Mouse (Mus musculus): ENCODE measurements around the gene Nectin2. TPM values are rescaled to one million over a fixed set of nuclear protein-coding genes. Genes with fewer than 3 reads are reported as not detected.
"Not testable (repeated sequence)": the region's sequence is repeated elsewhere in the genome, so short reads cannot be mapped to it uniquely, and the experiment has no call there.

Nectin2 gene
- 36.0 and 38.3 TPM in 2 replicates for polyA plus RNA-seq (2012; ENCODE audit: insufficient read depth, insufficient read length, missing spikeins)

DNA sequence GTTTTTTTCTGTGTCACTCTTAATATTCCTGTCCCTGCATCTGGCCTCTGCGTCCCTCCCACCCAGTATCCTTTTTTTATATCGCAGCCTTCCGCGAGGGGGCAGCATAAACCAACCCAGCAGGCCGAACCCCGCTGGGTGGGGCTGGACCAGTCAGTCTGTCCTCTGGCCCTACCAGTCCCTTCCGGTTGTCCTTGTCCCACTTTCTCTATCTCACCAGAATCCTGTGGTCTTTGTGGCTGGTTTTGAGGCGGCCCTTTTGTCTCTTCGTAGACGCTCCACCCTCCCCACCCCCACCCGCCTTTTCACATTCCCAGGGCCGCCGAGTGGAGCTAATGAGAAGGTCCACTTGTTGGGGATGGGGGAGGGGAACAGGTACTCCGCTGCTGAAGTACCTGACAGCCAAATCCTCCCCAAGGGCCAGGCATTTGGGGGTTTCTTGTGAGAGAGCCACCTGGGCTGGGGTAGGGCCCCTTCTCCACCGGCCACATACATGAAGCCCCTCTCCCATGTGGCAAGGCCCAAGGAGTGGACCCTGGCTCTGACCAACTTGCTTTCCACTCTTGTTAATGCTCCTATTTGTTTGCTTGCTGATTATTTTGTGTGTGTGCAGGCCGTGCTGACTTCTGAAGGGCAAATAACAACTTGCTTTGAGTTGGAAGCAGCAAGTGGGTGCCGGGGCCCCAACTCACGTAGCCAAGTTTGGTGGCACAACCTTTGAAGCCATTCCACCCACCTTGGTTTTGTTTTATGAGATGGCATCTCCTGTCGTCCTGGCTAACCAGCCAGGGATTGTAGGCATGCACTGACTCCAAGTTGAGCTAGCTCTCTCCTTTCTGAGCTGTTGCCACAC, at the start of gene Nectin2:
Gene Nectin2 (minus strand): TSS at position 267 of the 853 bp plus-strand sequence.
- H3K27ac ChIP-seq (replicated peaks; ENCODE audit: low read depth, low read length): peak within 1 kb of the TSS; percentile 95
- H3K4me3 ChIP-seq (ENCODE audit: insufficient read depth, low read depth, low read length): peak within 1 kb of the TSS; percentile 89
- peaks cover 32% of the 10 kb centered on the region for H3K4me1 ChIP-seq (ENCODE audit: control insufficient read depth, insufficient read depth, insufficient read length, low read length)

DNA sequence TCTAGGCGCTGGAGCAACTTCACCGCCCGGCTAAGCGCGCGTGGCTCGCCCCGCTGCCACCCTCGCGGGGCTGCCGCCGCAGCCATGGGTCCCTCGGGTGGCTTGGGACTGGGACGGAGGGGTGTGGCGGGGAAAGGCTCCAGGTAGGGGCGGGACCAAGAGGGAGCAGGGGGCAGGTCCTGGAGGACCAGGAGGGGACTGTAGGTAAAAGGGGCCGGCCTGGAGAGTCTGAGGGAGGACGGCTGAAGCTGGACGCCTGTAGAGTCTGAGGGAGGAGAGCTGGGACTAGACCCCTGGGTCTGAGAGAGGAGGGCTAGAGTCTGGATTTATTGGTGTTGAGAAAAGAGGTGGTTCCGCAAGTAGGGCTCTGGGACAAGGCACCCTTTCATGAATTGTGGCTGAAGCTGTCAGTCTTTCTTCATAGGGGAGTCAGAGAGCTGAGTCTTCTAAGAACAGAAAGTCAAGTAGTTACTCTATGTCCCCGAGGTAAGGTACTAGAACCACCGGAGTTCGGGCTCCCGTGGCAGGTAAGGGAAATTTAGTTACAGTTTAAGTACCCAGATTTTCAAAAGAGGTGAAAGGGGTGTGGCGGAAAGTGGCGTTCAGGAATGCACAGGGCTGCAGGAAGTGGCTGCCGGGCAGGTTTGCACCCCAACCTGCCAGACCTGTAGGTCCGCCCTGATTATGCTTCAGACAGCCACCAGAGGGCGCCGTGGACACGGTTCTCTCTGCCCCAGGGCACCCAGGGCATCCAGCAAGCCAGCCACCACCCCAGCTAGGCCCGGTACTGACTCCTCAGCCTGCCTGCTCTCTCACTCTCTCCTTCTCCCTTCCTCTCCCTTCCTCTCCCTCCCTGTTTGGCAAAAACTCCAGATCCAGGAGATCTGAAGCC, 46.7 kb upstream of the Nectin2 start, which contains the start of gene Cblc:
Gene Cblc (minus strand): TSS at position 113 of the 892 bp plus-strand sequence.
- peak within 1 kb of the TSS; percentile 19; the same call in 1 of the 2 replicates for H3K4me3 ChIP-seq (ENCODE audit: insufficient read depth, low read depth, low read length)
- no peak within 1 kb of the TSS for H3K27ac ChIP-seq (replicated peaks; ENCODE audit: low read depth, low read length)

DNA sequence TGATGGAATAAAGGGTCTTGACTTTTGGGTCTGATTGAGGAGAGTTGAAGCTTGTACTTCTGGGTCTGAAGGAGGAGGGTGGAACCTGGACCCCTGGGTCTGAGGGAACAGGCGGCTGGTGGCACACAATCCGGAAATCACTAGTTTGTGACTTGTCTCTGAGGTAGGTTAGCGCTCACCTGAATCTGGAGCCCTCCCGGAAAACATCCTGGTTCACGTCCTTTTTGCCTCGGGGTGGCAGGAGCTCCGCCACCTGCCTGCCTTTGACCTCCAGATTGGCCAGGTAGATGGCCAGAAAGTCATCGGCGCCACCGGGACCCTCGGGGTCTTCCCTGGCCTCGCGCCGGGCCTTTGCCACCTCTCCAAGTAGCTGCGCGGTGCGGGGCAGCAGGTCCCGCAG, 46.0 kb upstream of the Nectin2 start:
- Histone ChIP-seq H3K27ac (replicated peaks; ENCODE audit: low read depth, low read length) (no peak overlapping the region), H3K4me3 (ENCODE audit: insufficient read depth, low read depth, low read length) (no peak overlapping the region), H3K4me1 (ENCODE audit: control insufficient read depth, insufficient read depth, insufficient read length, low read length) (no peaks in the 10 kb centered on the region)

More for the DNA sequence above, 46.7 kb upstream of the Nectin2 start, which contains the start of gene Cblc:
- H3K4me1 ChIP-seq (ENCODE audit: control insufficient read depth, insufficient read depth, insufficient read length, low read length): no peaks in the 10 kb centered on the region

DNA sequence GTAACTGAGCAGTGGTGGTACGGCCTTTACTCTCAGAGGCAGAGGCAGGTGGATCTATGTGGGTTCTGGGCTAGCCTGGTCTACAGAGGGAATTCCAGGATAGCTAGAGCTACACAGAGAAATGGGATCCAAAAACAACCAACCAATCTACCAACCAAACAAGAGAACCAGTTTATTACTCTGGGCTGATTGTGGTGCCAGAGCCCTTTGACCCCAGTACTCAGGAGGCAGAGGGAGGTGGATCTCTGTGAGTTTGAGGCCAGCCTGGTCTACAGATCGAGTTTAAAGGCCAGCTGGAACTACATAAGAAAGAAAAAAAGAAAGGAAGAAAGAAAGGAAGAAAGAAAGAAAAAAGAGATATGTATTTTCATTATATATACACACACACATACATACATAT, 45.0 kb upstream of the Nectin2 start:
- H3K4me3 ChIP-seq (ENCODE audit: insufficient read depth, low read depth, low read length): no peak overlapping the region
- no peak overlapping the region for H3K27ac ChIP-seq (replicated peaks; ENCODE audit: low read depth, low read length)
- no peaks in the 10 kb centered on the region for H3K4me1 ChIP-seq (ENCODE audit: control insufficient read depth, insufficient read depth, insufficient read length, low read length)

DNA sequence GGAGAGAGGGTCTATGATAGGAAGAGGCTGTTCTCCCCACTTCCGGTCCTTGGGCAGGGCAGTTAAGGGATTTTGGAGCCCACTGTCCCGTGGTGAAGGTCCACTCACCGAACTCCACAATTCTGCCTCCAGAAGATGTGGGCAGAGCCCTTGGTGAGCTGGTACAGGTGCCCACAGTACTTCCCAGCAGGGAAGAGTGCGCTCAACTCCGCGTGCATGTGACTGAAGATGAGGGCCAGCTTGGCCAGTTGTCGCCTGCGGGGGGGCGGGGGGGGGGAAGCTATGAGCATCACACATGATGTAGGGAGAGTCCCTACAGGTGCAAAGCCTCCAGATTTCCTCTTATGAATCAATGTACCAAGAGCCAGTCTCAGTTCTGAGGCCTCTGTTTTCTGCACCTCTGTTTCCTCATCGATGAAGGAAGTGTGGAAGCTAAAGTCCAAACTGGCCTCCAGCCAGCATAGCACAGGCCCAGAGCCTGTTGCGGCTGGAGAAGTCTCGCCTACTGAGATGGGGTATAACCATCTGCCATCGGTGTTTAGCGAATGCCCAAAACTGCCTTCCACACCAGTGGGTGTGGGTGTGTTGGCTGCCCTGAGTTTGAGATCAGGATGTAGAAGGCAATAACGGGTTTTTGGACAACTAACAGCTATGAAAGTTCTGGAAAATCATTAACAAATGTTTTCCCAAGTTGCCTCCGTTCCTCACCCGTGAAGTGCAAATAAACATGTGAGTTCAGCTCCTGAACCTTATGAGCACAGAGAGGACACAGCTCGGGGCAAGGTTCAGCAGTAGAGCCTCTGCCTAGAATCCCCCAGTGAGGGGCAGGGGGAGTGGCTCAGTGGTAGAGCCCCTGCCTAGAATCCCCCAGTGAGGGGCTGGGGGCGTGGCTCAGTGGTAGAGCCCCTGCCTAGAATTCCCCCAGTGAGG, 42.7 kb upstream of the Nectin2 start:
- H3K27ac ChIP-seq (replicated peaks; ENCODE audit: low read depth, low read length): no peak overlapping the region
- H3K4me1 ChIP-seq (ENCODE audit: control insufficient read depth, insufficient read depth, insufficient read length, low read length): no peaks in the 10 kb centered on the region
- no peak overlapping the region for H3K4me3 ChIP-seq (ENCODE audit: insufficient read depth, low read depth, low read length)

DNA sequence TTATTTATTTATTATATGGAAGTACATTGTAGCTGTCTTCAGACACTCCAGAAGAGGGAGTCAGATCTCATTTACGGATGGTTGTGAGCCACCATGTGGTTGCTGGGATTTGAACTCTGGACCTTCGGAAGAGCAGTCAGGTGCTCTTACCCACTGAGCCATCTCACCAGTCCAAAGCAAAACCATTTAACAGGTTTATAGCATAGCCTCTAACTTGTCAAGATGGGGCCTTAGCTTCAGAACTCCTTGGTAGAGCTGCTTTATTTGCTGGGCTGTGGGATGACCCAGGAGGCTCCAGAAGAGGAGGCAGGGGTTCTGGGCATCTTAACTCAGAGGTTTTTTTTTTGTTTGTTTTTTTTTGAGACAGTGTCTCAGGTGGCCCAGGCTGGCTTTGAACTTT, 41.2 kb upstream of the Nectin2 start:
- not testable (repeated sequence) for H3K4me1 ChIP-seq (ENCODE audit: control insufficient read depth, insufficient read depth, insufficient read length, low read length); H3K4me3 ChIP-seq (ENCODE audit: insufficient read depth, low read depth, low read length); H3K27ac ChIP-seq (replicated peaks; ENCODE audit: low read depth, low read length)

DNA sequence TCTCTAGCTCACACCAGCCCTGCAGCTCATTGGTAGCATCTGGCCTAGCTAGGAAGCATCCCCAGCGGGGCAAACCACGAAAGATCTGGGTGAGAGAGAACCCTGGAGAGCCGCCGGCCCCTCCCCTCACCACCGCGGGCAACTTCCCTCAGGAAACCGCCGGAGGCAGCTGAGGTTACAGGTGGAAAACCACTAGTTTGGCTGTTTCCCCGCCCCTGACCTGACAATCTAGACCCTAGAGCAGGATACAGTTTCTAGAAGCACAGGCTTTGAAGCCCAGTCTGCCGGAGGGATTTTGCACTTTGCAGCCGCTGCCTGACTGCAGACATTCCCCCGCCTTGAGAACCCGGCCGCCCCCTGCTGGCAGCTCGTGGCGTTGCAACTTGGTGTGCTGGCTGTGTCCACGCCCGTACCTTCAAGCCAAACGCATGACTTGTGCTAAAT, 39.6 kb upstream of the Nectin2 start:
- Histone ChIP-seq H3K27ac (replicated peaks; ENCODE audit: low read depth, low read length) (no peak overlapping the region), H3K4me1 (ENCODE audit: control insufficient read depth, insufficient read depth, insufficient read length, low read length) (no peaks in the 10 kb centered on the region), H3K4me3 (ENCODE audit: insufficient read depth, low read depth, low read length) (peak overlapping the region; percentile 53)

DNA sequence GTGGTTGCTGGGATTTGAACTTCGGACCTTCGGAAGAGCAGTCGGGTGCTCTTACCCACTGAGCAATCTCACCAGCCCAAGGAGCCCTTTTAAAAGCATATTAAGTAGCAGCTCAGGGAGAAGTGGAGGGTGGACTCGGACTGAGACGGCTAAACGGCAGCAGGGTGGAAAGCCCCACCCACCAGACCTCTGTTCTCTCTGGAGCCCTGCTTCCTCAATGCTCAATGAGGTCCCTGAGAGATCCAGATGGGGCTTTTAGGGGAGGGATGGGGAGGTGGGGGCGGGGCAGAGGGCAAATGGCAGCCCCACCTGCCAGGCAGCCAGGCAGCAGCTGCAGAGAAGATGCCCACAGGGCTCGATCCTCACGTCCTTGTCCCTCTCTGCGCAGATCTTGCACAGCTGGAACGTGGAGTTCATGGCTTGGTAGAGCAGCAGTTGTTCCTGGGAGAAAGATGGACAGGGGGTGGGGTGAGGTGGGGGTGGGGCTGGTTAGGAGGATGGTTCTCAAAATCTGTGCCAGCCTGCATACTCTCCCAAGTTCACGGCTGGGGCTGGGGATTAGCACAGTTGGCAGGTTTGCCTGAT, 35.7 kb upstream of the Nectin2 start:
- no peak overlapping the region for H3K27ac ChIP-seq (replicated peaks; ENCODE audit: low read depth, low read length)
- H3K4me1 ChIP-seq (ENCODE audit: control insufficient read depth, insufficient read depth, insufficient read length, low read length): peaks cover 5% of the 10 kb centered on the region; the same call in 1 of the 2 replicates
- no peak overlapping the region for H3K4me3 ChIP-seq (ENCODE audit: insufficient read depth, low read depth, low read length)

DNA sequence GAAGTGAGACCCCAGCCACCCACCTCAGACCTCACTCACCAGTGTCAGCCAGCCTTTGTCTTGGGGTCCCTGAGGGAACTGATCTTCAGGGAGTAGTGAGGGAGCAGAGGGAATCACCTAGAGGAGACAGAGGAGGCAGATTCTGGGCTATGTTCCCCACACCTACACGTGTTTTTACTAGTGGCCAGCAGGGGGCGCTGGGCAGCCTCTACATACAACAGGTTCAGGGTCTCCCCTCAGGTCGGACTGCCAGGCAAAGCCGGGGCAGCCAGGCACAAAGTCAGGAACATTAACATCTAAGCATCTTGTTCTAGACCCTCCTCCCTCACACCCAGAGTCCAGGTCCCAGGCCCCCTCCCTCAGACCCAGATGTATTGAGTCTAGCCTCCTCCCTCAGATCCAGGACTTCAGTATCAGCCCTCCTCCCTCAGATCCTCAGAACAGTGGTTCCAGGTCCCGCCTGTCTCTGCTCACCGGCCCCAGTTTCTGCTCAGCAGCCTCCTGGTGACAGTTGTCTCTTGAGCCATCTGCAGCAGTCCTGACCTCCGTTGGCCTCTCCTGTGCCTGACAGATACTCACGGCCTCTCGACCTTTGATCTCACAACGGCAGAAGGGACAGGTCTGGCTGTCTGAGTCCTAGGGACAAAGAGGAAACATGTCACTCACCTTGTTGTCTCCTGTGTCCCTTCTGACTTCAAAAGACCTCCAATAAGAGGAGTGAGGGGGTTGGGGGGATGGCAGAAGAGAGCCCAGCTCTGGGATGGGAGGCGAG, 34.7 kb upstream of the Nectin2 start:
- Histone ChIP-seq H3K4me1 (ENCODE audit: control insufficient read depth, insufficient read depth, insufficient read length, low read length) (peaks cover 5% of the 10 kb centered on the region; the same call in 1 of the 2 replicates), H3K4me3 (ENCODE audit: insufficient read depth, low read depth, low read length) (no peak overlapping the region), H3K27ac (replicated peaks; ENCODE audit: low read depth, low read length) (no peak overlapping the region)

DNA sequence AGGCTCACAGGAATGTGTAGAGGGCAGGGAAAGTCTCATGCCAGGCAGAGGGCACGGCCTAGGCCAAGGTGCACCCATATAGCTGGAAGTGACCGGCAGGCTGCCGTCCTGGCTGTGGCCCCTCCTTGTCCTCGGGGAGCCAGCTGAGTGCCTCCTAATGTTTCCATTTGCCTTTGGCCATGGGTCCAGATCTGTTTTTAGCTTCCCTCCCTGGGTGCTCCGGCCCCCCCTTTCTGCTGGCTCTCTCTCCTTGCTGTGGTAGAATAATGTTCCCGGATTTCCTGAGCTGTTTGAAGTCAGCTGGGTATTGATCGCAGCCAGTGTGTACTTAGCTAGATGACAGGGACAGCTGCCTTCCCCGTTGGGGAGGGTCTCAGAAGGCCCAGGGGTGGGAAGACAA, 33.3 kb upstream of the Nectin2 start:
- no peak overlapping the region for H3K4me3 ChIP-seq (ENCODE audit: insufficient read depth, low read depth, low read length)
- peaks cover 5% of the 10 kb centered on the region; the same call in 1 of the 2 replicates for H3K4me1 ChIP-seq (ENCODE audit: control insufficient read depth, insufficient read depth, insufficient read length, low read length)
- H3K27ac ChIP-seq (replicated peaks; ENCODE audit: low read depth, low read length): peak overlapping the region; percentile 81

DNA sequence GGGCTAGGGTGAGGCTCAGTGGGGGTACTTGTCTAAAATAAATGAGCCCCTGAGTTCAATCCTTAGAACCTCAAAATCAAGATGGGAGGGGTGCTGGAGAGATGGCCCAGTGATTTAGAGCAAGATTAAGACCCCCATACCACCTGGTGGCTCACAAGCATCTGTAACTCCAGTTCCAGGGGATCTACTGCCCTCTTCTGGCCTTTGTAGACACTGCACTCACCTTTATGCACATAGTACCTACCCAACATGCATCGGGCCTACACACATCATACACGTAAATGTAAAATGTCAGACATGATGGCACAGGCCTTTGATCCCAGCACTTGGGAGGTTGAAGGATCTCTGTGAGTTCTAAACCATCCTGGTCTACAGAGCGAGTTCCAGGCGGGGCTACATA, 32.4 kb upstream of the Nectin2 start:
- H3K4me3 ChIP-seq (ENCODE audit: insufficient read depth, low read depth, low read length): no peak overlapping the region
- peaks cover 5% of the 10 kb centered on the region; the same call in 1 of the 2 replicates for H3K4me1 ChIP-seq (ENCODE audit: control insufficient read depth, insufficient read depth, insufficient read length, low read length)
- no peak overlapping the region for H3K27ac ChIP-seq (replicated peaks; ENCODE audit: low read depth, low read length)

DNA sequence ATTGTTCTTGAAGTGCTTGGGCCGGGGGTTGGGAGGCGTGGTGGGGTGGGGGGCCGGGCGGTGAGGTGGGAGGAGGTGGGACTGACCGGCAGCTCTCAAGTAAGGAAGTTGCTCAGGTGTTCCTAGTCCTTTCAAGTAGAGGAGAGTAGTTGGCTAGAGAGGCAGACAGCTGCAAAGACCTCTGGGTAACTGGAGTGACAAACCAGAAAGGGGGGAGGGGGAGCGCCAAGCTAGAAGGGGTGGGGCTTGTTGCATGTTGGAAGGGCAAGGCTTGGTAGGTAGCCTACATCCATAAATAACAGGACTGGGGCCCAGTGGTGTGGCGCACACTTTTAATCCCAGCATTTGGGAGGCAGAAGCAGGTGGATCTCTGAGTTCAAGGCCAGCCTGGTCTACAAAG, 31.5 kb upstream of the Nectin2 start:
- H3K4me3 ChIP-seq (ENCODE audit: insufficient read depth, low read depth, low read length): no peak overlapping the region
- peaks cover 5% of the 10 kb centered on the region; the same call in 1 of the 2 replicates for H3K4me1 ChIP-seq (ENCODE audit: control insufficient read depth, insufficient read depth, insufficient read length, low read length)
- H3K27ac ChIP-seq (replicated peaks; ENCODE audit: low read depth, low read length): no peak overlapping the region

DNA sequence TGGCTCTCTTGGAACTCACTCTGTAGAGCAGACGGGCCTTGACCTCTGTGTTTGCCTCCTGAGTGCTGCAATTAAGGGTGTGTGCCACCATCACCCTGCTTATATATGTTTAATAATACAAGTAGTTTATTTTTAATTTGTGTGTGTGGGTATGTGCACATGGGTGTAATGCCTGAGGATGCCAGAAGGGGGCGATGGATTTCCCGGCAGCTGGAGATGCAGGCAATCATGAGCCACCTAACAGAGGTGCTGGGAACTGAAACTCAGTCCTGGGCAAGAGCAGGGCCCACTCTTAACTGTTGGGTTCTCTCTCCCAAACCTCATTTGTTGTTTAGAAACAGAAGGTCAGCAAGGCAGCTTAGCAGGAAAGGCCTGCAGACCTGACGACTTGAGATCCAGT, 29.6 kb upstream of the Nectin2 start:
- H3K27ac ChIP-seq (replicated peaks; ENCODE audit: low read depth, low read length): no peak overlapping the region
- no peak overlapping the region for H3K4me3 ChIP-seq (ENCODE audit: insufficient read depth, low read depth, low read length)
- H3K4me1 ChIP-seq (ENCODE audit: control insufficient read depth, insufficient read depth, insufficient read length, low read length): peaks cover 5% of the 10 kb centered on the region; the same call in 1 of the 2 replicates
